Mouse (Mus musculus): Measurements from ENCODE around the gene Grap2. TPM values are rescaled to one million over a fixed set of nuclear protein-coding genes. Genes with fewer than 3 reads are reported as not detected.
"Not testable (repeated sequence)": the region's sequence is repeated elsewhere in the genome, so short reads cannot be mapped to it uniquely, and the experiment has no call there.

Gene Grap2
- polyA plus RNA-seq, 1 experiment from 2014 or later: 0.84 TPM

DNA sequence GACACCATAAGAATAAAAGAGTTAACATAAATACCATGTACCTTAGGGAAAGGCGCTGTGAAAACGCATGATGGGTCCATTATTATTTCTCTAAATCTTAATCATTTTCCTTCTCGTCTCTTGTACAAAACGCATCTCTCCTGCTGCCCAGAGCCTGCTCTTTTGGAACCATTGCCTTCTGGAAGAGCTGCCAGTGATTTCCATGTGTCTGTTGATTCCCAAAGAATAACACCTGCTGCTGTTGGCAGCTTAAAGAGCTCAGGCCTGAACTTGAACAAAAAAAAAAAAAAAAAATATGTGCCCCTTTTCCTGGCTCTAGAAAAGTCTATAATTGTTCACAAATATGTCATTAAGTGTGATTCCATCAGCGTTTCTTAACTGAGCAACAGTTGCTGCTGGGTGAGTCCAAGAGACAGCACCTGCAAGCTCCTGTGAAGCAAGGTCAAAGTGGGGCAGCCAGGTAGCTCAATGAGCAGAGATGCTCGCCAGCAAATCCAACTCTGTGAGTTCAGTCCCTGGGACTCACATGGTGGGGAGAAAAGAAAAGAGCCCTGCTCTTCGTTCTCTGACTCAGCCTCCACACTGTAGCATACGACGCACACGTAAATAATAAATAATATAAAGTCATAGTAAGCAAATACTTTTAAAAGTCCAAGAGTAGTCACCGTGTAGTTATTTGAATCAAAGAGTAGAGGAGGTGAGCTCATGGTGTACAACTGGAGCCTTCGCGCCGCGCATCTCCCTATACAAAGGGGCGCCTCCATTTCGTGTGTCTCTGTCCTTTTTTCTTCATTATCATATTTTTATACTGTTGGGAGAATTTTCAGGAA lies 2.0 kb downstream of the Grap2 start:
- 91% methylated on average over 17 of the region's 17 CpGs for WGBS
- H3K36me3 ChIP-seq (ENCODE audit: control insufficient read depth, insufficient read depth, low read length): no peaks in the 10 kb centered on the region
- no peaks in the 10 kb centered on the region for H3K9me3 ChIP-seq (ENCODE audit: control insufficient read depth, low read length)
- no peak overlapping the region for H3K9ac ChIP-seq (ENCODE audit: low read depth, low read length)
- no peaks in the 10 kb centered on the region for H3K4me1 ChIP-seq (ENCODE audit: control insufficient read depth, insufficient read depth, low read length)
- no peak overlapping the region for H3K27ac ChIP-seq (ENCODE audit: low read depth, low read length)
- no peak overlapping the region for H3K4me2 ChIP-seq (replicated peaks; ENCODE audit: low read depth, low read length)
- no peak overlapping the region for H3K4me3 ChIP-seq (ENCODE audit: low read length)
- ATAC-seq (ENCODE audit: low FRiP score, low TSS enrichment): no peak
- H3K27me3 ChIP-seq (ENCODE audit: control insufficient read depth, insufficient read depth, low read length): peaks cover 11% of the 10 kb centered on the region; the same call in 1 of the 2 replicates

DNA sequence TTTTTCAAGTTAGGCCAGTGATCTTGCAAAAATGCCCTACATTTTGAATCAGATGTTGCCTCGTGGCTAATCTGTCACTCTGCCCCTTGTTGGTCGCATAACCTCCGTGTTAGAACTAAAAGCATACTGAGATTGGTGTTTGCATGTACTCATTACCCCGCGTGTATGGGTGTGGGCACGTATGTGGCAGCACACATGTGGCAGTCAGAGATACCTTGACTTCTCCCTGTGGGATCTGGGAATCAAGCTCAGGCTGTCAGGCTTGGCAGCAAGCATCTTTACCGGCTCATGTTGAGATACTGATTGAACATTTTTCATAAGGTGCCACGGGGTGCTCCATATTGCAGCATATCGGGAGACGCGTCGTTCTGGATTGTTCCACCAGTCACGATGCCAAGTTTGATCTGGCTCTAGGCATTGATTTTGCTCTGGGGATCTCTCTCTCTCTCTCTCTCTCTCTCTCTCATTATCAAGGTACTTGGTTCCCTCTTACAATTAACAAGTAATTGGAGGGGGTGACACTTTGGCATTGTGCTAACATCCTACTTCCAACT lies 3.5 kb downstream of the Grap2 start:
- no peak for ATAC-seq (ENCODE audit: low FRiP score, low TSS enrichment)
- WGBS: 93% methylated on average over 13 of the region's 13 CpGs

GRCm38 (mm10) chr15:80576415-80576994 lies 4.1 kb downstream of the Grap2 start:
- H3K27ac ChIP-seq (ENCODE audit: low read depth, low read length): no peak overlapping the region
- H3K9ac ChIP-seq (ENCODE audit: low read depth, low read length): no peak overlapping the region
- WGBS: 77% methylated on average over 11 of the region's 11 CpGs
- H3K4me1 ChIP-seq (ENCODE audit: control insufficient read depth, insufficient read depth, low read length): no peaks in the 10 kb centered on the region
- no peak for ATAC-seq (ENCODE audit: low FRiP score, low TSS enrichment)
- H3K4me2 ChIP-seq (replicated peaks; ENCODE audit: low read depth, low read length): no peak overlapping the region
- no peak overlapping the region for H3K4me3 ChIP-seq (ENCODE audit: low read length)
- no peaks in the 10 kb centered on the region for H3K9me3 ChIP-seq (ENCODE audit: control insufficient read depth, low read length)
- H3K27me3 ChIP-seq (ENCODE audit: control insufficient read depth, insufficient read depth, low read length): peaks cover 11% of the 10 kb centered on the region; the same call in 1 of the 2 replicates
- H3K36me3 ChIP-seq (ENCODE audit: control insufficient read depth, insufficient read depth, low read length): no peaks in the 10 kb centered on the region

More for the DNA sequence above, 3.5 kb downstream of the Grap2 start:
- H3K4me1 ChIP-seq (ENCODE audit: control insufficient read depth, insufficient read depth, low read length): no peaks in the 10 kb centered on the region
- H3K9ac ChIP-seq (ENCODE audit: low read depth, low read length): no peak overlapping the region
- H3K27me3 ChIP-seq (ENCODE audit: control insufficient read depth, insufficient read depth, low read length): peaks cover 11% of the 10 kb centered on the region; the same call in 1 of the 2 replicates
- H3K36me3 ChIP-seq (ENCODE audit: control insufficient read depth, insufficient read depth, low read length): no peaks in the 10 kb centered on the region
- H3K4me2 ChIP-seq (replicated peaks; ENCODE audit: low read depth, low read length): no peak overlapping the region
- no peaks in the 10 kb centered on the region for H3K9me3 ChIP-seq (ENCODE audit: control insufficient read depth, low read length)
- H3K4me3 ChIP-seq (ENCODE audit: low read length): no peak overlapping the region
- H3K27ac ChIP-seq (ENCODE audit: low read depth, low read length): no peak overlapping the region

DNA sequence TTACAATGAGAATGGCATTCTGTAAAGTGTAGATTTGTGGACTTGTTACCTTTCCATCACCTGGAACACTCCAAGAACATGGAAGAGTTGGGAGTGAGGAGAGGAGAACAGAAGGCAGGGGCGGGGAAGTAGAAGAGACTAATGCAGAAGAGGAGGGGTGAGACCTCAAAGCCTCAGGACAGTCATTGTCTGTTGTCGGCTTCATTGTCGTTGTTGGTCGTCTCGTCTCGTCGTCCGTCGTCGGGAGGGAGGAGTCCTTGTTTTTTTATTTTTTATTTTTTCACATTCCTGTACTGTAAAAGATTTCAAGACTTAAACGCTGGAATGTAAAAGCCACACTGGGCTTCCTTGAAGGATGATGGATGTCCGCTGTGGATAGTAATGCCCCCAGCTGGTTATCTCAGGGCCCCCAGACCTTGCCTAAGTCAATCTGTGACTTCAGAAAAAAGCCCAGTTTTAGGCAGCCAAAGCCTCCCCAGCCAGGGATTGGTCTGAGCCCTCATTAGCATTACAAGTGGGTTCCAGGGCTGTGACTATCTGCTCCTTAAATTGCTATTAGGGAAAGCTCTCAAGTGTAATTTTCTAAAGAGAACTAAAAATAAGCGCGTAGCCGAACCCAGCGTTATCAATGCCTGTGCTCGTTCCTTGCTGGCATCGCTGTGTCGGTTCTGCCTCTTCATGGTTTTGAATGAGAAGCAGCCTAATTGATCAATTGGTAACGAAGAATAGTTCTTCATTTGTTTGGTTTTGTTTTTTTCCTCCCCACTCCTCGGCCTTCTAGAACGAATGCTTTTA lies 5.0 kb downstream of the Grap2 start:
- H3K9me3 ChIP-seq (ENCODE audit: control insufficient read depth, low read length): no peaks in the 10 kb centered on the region
- 16% methylated on average over 22 of the region's 22 CpGs for WGBS
- H3K4me2 ChIP-seq (replicated peaks; ENCODE audit: low read depth, low read length): no peak overlapping the region
- H3K4me3 ChIP-seq (ENCODE audit: low read length): no peak overlapping the region
- no peak overlapping the region for H3K27ac ChIP-seq (ENCODE audit: low read depth, low read length)
- no peak overlapping the region for H3K9ac ChIP-seq (ENCODE audit: low read depth, low read length)
- no peak for ATAC-seq (ENCODE audit: low FRiP score, low TSS enrichment)
- no peaks in the 10 kb centered on the region for H3K36me3 ChIP-seq (ENCODE audit: control insufficient read depth, insufficient read depth, low read length)
- H3K4me1 ChIP-seq (ENCODE audit: control insufficient read depth, insufficient read depth, low read length): no peaks in the 10 kb centered on the region
- H3K27me3 ChIP-seq (ENCODE audit: control insufficient read depth, insufficient read depth, low read length): peaks cover 11% of the 10 kb centered on the region; the same call in 1 of the 2 replicates

GRCm38 (mm10) chr15:80579121-80579520 lies 6.7 kb downstream of the Grap2 start:
- no peak for ATAC-seq (ENCODE audit: low FRiP score, low TSS enrichment)
- WGBS: 53% methylated on average over 3 of the region's 3 CpGs
- H3K27me3 ChIP-seq (ENCODE audit: control insufficient read depth, insufficient read depth, low read length): peaks cover 11% of the 10 kb centered on the region; the same call in 1 of the 2 replicates

GRCm38 (mm10) chr15:80580585-80580984 lies 8.2 kb downstream of the Grap2 start:
- H3K27ac ChIP-seq (ENCODE audit: low read depth, low read length); H3K9me3 ChIP-seq (ENCODE audit: control insufficient read depth, low read length); ATAC-seq (ENCODE audit: low FRiP score, low TSS enrichment); H3K4me3 ChIP-seq (ENCODE audit: low read length); H3K4me2 ChIP-seq (replicated peaks; ENCODE audit: low read depth, low read length); H3K9ac ChIP-seq (ENCODE audit: low read depth, low read length); H3K4me1 ChIP-seq (ENCODE audit: control insufficient read depth, insufficient read depth, low read length); H3K36me3 ChIP-seq (ENCODE audit: control insufficient read depth, insufficient read depth, low read length): not testable (repeated sequence)
- H3K27me3 ChIP-seq (ENCODE audit: control insufficient read depth, insufficient read depth, low read length): peaks cover 11% of the 10 kb centered on the region; the same call in 1 of the 2 replicates
- 78% methylated on average over 1 of the region's 1 CpGs for WGBS

More at GRCm38 (mm10) chr15:80579121-80579520, 6.7 kb downstream of the Grap2 start:
- H3K27ac ChIP-seq (ENCODE audit: low read depth, low read length): no peak overlapping the region
- H3K4me2 ChIP-seq (replicated peaks; ENCODE audit: low read depth, low read length): no peak overlapping the region
- H3K4me1 ChIP-seq (ENCODE audit: control insufficient read depth, insufficient read depth, low read length): no peaks in the 10 kb centered on the region
- no peaks in the 10 kb centered on the region for H3K9me3 ChIP-seq (ENCODE audit: control insufficient read depth, low read length)
- H3K9ac ChIP-seq (ENCODE audit: low read depth, low read length): no peak overlapping the region
- no peak overlapping the region for H3K4me3 ChIP-seq (ENCODE audit: low read length)
- H3K36me3 ChIP-seq (ENCODE audit: control insufficient read depth, insufficient read depth, low read length): no peaks in the 10 kb centered on the region

DNA sequence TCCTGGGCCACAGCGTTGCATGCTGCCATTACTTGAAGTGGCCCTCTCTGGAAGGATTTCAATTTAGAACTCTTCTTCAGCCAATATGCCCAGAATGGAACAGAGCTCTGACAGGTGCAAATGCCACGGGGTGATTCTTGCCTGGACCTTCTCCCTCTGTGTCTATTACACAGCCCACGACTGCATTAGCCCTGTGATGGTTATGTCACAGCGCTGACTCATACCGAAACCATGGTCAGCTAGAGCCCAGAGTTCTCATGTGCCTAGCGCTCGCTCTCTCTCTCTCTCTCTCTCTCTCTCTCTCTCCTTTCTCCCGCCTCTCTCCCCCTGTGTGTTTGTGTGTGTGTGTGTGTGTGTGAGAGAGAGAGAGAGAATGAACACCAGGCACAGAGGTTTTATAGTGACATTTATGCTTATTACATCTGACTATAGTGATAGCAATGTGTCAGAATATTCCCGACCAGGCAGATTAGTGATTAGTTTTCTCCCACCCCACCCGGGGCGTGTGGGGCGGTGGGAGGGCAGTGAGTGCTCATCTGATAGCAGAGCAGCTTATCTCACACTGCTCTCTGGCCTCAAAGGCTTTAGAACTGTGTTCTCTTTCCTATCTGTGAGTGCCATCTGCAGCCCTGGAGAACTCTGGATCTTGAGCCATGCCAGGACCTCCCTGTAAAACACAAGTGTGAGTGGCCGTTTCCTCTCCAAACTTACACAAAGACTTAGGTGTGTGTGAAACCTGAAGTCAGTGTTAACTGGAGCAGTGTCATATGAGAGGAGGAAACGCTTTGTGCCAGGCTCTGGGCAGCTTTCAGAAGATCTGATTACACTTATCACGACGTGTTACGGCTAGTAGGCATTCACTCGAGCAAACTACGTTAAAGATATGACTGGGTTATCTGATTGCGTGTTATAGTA lies 10.4 kb downstream of the Grap2 start:
- no peaks in the 10 kb centered on the region for H3K4me1 ChIP-seq (ENCODE audit: control insufficient read depth, insufficient read depth, low read length)
- 65% methylated on average over 20 of the region's 20 CpGs for WGBS
- H3K36me3 ChIP-seq (ENCODE audit: control insufficient read depth, insufficient read depth, low read length): no peaks in the 10 kb centered on the region
- no peaks in the 10 kb centered on the region for H3K27me3 ChIP-seq (ENCODE audit: control insufficient read depth, insufficient read depth, low read length)
- no peak overlapping the region for H3K4me2 ChIP-seq (replicated peaks; ENCODE audit: low read depth, low read length)
- H3K9ac ChIP-seq (ENCODE audit: low read depth, low read length): no peak overlapping the region
- H3K9me3 ChIP-seq (ENCODE audit: control insufficient read depth, low read length): no peaks in the 10 kb centered on the region
- H3K4me3 ChIP-seq (ENCODE audit: low read length): no peak overlapping the region
- no peak overlapping the region for H3K27ac ChIP-seq (ENCODE audit: low read depth, low read length)
- ATAC-seq (ENCODE audit: low FRiP score, low TSS enrichment): no peak

- H3K9me3 ChIP-seq (ENCODE audit: control insufficient read depth, low read length): no peaks in the 10 kb centered on the region
- ATAC-seq (ENCODE audit: low FRiP score, low TSS enrichment): no peak
- no peak overlapping the region for H3K4me3 ChIP-seq (ENCODE audit: low read length)
- WGBS: 54% methylated on average over 4 of the region's 4 CpGs
- no peak overlapping the region for H3K4me2 ChIP-seq (replicated peaks; ENCODE audit: low read depth, low read length)
- no peaks in the 10 kb centered on the region for H3K27me3 ChIP-seq (ENCODE audit: control insufficient read depth, insufficient read depth, low read length)
- no peaks in the 10 kb centered on the region for H3K4me1 ChIP-seq (ENCODE audit: control insufficient read depth, insufficient read depth, low read length)
- H3K36me3 ChIP-seq (ENCODE audit: control insufficient read depth, insufficient read depth, low read length): no peaks in the 10 kb centered on the region
- H3K9ac ChIP-seq (ENCODE audit: low read depth, low read length): no peak overlapping the region
- H3K27ac ChIP-seq (ENCODE audit: low read depth, low read length): no peak overlapping the region
These were observed 13.9 kb downstream of the Grap2 start for GRCm38 (mm10) chr15:80586296-80586695.

All from kidney, embryonic 14.5 days (tissue).